Mouse (Mus musculus) ES-Bruce4 (cell line): ENCODE results near the gene Dazap2. TPM values are rescaled to one million over a fixed set of nuclear protein-coding genes. Genes with fewer than 3 reads are reported as not detected.

Experiments
- H3K27ac ChIP-seq: 2 replicates; pipeline ENCODE4 v1.5.1; 2012; ENCODE audit warnings: low read length, inconsistent platforms; ENCODE audit not compliant: insufficient read depth
- H3K27me3 ChIP-seq: 2 replicates; pipeline ENCODE4 v1.6.1; 2012; ENCODE audit warnings: mild to moderate bottlenecking, low read length, inconsistent platforms; ENCODE audit not compliant: control insufficient read depth, poor library complexity, insufficient read depth, severe bottlenecking
- H3K36me3 ChIP-seq: 2 replicates; pipeline ENCODE4 v1.6.1; 2012; ENCODE audit warnings: inconsistent platforms, mild to moderate bottlenecking, low read length, moderate library complexity; ENCODE audit not compliant: control insufficient read depth, poor library complexity, insufficient read depth, severe bottlenecking
- H3K4me1 ChIP-seq: one replicate; pipeline ENCODE4 v1.8.1; 2011; ENCODE audit warnings: low read length; ENCODE audit not compliant: control insufficient read depth, insufficient read depth
- H3K4me3 ChIP-seq: 2 replicates; pipeline ENCODE4 v1.5.1; 2011; ENCODE audit warnings: low read depth, mild to moderate bottlenecking, low read length
- H3K9ac ChIP-seq: 2 replicates; pipeline ENCODE4 v1.6.1; 2012; ENCODE audit warnings: low read depth, mild to moderate bottlenecking, inconsistent platforms; ENCODE audit not compliant: poor library complexity, severe bottlenecking
- H3K9me3 ChIP-seq: replicated peaks from 2 replicates; pipeline ENCODE4 v1.6.1; 2012; ENCODE audit warnings: mild to moderate bottlenecking, low read length, inconsistent platforms; ENCODE audit not compliant: control insufficient read depth, poor library complexity, insufficient read depth, severe bottlenecking
- CTCF ChIP-seq: IDR thresholded peaks from one replicate; pipeline ENCODE4 v1.8.1; 2011; ENCODE audit warnings: low read depth, low read length
- EP300 ChIP-seq: IDR thresholded peaks from 2 replicates; pipeline ENCODE4 v1.6.1; 2011; ENCODE audit warnings: low read depth, low read length; ENCODE audit not compliant: insufficient read depth
- POLR2A ChIP-seq: IDR thresholded peaks from one replicate; pipeline ENCODE4 v1.8.1; 2011; ENCODE audit warnings: low read length; ENCODE audit not compliant: insufficient read depth
- polyA plus RNA-seq: library from polyadenylated mRNA; stranded (reverse); fragments of >200 nt; gene quantifications from 2 replicates; pipeline ENCODE4 v1.2.4, GENCODE M21; 2011; ENCODE audit warnings: low read depth; ENCODE audit not compliant: missing spikeins, insufficient read depth, insufficient read length

The Dazap2 gene
- polyA plus RNA-seq, 1 experiment = 70.7 TPM

DNA sequence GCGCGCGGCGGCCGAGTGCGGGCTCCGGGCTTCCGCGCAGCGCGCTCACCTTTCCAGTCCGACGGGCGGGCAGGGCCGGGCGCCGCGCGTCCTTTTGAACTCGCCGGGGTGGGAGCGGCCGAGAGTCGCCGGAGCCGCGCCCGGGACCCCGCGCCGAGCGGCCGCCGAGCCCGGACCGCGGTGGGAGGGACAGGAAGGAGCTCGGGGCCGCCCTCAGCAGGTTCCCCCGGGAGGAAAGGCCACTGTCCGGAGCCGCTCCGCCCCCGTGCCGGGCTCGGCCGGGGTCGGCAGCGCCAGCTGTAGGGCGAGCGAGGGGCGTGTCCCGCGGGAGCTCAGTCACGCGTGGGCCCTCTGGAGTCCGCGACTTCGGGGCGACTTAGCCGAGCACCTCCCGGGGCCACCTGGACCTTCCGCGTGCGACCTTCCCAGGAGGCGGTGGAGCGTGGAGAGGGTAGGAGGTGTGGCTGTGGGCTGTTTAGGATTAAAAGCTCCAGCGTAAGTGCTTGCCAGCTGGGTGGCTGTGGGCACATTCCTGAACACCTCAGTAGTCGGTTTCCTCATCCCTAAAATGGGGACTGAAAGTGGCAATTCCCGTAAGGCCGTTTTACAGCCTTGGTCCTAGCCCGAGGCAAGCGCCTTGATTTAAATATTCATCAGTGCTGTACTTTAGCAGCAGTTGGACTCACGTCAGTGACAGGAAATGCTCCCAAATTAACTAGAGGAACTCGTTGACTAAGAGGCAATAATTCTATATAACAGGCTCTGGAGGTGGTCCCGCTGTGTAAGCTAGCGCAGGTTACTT is 21.8 kb downstream of the Dazap2 start, which contains the start of gene Smagp:
Gene Smagp, minus strand, starts transcription at position 241 of the 802 bp plus-strand sequence.
- peak within 1 kb of the TSS; percentile 67 for H3K4me3 ChIP-seq
- peak within 1 kb of the TSS; percentile 94 for H3K9ac ChIP-seq
- H3K36me3 ChIP-seq = no peaks in the 10 kb centered on the region
- H3K27me3 ChIP-seq = no peaks in the 10 kb centered on the region
- H3K9me3 ChIP-seq = no peaks in the 10 kb centered on the region
- TF ChIP-seq POLR2A = no peak
- TF ChIP-seq EP300 = no peak
- no peak for TF ChIP-seq CTCF
- H3K4me1 ChIP-seq = peaks cover 10% of the 10 kb centered on the region
- H3K27ac ChIP-seq = peak within 1 kb of the TSS; percentile 60

DNA sequence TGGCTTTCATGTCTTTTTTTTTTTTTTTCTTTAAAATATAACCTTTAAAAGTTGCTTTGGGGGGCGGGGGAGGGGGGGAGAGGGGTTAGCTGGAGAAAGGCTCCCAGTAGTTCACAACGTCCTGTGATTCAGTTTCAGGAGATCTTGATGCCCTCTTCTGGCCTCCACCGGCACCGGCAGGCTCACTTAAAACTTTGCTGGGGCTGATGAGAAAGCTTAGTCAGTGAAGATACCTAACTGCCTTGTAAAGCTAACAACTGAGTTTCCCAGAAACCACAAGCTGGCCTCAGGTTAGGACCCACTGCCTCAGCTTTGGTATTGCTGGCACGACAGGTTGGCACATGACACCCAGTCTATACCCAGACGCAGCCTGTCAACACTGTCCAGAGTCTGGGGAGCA is 22.5 kb downstream of the Dazap2 start:
- TF ChIP-seq EP300 = no peak
- TF ChIP-seq POLR2A = no peak
- peak; percentile 56 for TF ChIP-seq CTCF
- Histone ChIP-seq H3K4me1 (peaks cover 7% of the 10 kb centered on the region), H3K4me3 (no peak overlapping the region), H3K9me3 (no peaks in the 10 kb centered on the region), H3K27me3 (no peaks in the 10 kb centered on the region), H3K27ac (no peak overlapping the region), H3K9ac (peak overlapping the region; percentile 94; the same call in 1 of the 2 replicates), H3K36me3 (no peaks in the 10 kb centered on the region)

DNA sequence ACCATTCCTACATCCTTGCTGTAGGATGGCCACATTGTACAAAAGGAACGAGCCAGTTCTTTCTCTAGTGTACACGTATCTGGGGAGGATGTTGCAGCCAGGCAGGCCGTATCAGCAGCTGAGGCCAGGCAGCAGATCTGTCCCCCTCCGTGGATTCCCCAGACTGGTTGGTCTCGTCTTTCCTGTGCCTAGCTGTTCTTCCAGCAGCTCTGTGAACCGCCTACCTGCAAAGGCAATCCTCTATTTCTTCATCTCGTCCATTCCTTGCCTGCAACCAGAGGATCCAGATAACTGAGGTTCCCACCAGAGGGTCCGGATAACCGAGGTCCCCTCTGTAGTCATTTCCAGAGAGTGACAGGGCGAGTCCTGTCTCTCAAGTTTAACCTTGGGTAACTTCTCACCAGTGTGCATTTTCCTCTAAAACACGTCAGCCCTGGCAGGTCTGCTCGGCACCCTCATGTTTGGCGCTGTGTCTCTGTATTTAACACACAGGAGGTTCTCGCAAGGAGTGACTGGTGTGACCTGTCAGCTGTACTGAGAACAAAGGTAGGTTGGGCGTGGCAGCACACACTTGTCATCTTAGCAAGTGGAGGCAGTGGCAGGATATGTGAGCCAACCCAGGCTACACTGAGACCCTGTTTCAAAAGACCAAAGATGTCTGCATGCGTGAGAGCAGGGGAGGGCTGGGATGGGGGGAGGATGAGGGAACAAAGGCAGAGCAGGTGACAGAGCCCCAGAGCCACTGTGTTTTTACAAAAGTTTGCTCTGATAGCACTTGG is 25.0 kb downstream of the Dazap2 start:
- Histone ChIP-seq H3K27ac (no peak overlapping the region), H3K4me3 (no peak overlapping the region), H3K9ac (no peak overlapping the region), H3K4me1 (no peaks in the 10 kb centered on the region), H3K36me3 (no peaks in the 10 kb centered on the region), H3K27me3 (no peaks in the 10 kb centered on the region), H3K9me3 (no peaks in the 10 kb centered on the region)
- TF ChIP-seq POLR2A (no peak), CTCF (no peak)

DNA sequence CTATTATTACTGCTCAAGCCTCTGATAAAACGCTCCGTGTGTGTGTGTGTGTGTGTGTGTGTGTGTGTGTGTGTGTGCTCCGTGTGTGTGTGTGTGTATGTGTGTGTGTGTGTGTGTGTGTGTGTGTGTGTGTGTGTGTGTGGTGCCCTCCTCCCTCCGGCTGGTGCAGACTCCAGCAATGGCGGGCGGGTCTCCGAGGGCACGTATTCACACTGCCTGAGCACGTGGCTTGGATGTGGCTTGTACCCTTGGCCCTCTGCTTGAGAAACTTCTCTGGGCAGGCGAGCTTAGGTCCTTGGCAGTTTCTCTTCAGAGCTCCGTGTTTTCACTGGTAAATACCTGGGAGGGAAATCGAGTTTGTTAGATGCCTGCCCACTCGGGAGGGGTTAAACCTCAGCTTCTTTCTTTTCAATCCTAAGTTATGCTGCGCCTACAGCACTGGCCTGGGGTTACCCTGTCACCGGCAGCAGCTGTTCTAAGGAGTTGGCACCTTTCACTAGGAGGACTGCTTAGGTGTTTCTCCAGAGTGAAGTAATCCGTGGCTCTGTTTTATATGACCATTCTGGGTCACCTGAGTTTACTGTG is 26.2 kb downstream of the Dazap2 start:
- H3K9me3 ChIP-seq = no peaks in the 10 kb centered on the region
- H3K27ac ChIP-seq = no peak overlapping the region
- H3K4me1 ChIP-seq = no peaks in the 10 kb centered on the region
- no peak overlapping the region for H3K9ac ChIP-seq
- H3K36me3 ChIP-seq = no peaks in the 10 kb centered on the region
- no peak for TF ChIP-seq CTCF
- no peak for TF ChIP-seq POLR2A
- no peak for TF ChIP-seq EP300
- H3K4me3 ChIP-seq = no peak overlapping the region
- H3K27me3 ChIP-seq = no peaks in the 10 kb centered on the region

DNA sequence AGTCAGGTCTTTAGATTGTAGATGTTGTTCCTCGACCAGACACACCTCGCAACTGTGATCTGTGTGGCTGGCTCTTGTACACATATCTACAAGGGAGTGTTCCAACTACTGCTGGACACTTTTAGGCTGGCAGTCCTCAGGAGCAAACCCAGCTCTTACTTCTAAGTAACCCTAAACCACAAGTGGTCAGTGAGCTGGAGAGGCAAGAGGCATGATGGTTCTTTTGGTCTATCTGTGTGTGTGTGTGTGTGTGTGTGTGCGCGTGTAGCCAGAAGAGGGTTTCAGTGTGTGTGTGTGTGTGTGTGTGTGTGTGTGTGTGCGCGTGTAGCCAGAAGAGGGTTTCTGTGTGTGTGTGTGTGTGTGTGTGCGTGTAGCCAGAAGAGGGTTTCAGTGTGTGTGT is 27.3 kb downstream of the Dazap2 start:
- TF ChIP-seq CTCF (no peak), EP300 (no peak), POLR2A (no peak)
- Histone ChIP-seq H3K4me3 (no peak overlapping the region), H3K9ac (no peak overlapping the region), H3K4me1 (no peaks in the 10 kb centered on the region), H3K27ac (no peak overlapping the region), H3K27me3 (no peaks in the 10 kb centered on the region), H3K9me3 (no peaks in the 10 kb centered on the region), H3K36me3 (no peaks in the 10 kb centered on the region)

DNA sequence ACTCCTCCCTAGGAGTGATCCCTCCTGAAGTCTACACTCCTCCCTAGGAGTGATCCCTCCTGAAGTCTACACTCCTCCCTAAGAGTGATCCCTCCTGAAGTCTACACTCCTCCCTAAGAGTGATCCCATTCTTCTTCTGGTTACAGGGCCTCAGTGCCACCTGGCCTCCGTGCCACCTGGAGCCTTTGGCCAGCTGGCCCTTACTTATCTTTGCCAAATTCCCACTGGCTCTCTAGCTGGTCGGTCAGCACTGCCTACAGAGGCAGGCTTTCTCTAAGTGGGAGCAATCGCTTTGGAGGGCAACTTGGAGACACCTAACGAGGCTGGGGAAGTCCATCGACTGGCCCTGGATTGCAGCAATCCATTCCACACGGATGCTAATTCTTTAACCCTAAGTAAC is 31.0 kb downstream of the Dazap2 start:
- TF ChIP-seq POLR2A (no peak), EP300 (no peak), CTCF (no peak)
- H3K36me3 ChIP-seq = no peaks in the 10 kb centered on the region
- H3K4me3 ChIP-seq = no peak overlapping the region
- no peaks in the 10 kb centered on the region for H3K9me3 ChIP-seq
- no peak overlapping the region for H3K9ac ChIP-seq
- peaks cover 5% of the 10 kb centered on the region for H3K4me1 ChIP-seq
- H3K27ac ChIP-seq = no peak overlapping the region
- no peaks in the 10 kb centered on the region for H3K27me3 ChIP-seq
